Mouse (Mus musculus) kidney, postnatal 4 days (tissue): Measurements from ENCODE around the gene Aars.
"Not testable (repeated sequence)": the region's sequence is repeated elsewhere in the genome, so short reads cannot be mapped to it uniquely, and the experiment has no call there.

Source experiments
- DNase-seq, 2 experiments: peaks; one replicate each; pipeline ENCODE4 v3.0.0; 2021; ENCODE audit warnings: mixed read lengths in 2 of 2

The Aars gene

GRCm38 (mm10) chr8:111032916-111033315 lies at the start of gene Aars:
Gene Aars (plus strand): TSS chr8:111033144.
- DNase-seq, result no peak

DNA sequence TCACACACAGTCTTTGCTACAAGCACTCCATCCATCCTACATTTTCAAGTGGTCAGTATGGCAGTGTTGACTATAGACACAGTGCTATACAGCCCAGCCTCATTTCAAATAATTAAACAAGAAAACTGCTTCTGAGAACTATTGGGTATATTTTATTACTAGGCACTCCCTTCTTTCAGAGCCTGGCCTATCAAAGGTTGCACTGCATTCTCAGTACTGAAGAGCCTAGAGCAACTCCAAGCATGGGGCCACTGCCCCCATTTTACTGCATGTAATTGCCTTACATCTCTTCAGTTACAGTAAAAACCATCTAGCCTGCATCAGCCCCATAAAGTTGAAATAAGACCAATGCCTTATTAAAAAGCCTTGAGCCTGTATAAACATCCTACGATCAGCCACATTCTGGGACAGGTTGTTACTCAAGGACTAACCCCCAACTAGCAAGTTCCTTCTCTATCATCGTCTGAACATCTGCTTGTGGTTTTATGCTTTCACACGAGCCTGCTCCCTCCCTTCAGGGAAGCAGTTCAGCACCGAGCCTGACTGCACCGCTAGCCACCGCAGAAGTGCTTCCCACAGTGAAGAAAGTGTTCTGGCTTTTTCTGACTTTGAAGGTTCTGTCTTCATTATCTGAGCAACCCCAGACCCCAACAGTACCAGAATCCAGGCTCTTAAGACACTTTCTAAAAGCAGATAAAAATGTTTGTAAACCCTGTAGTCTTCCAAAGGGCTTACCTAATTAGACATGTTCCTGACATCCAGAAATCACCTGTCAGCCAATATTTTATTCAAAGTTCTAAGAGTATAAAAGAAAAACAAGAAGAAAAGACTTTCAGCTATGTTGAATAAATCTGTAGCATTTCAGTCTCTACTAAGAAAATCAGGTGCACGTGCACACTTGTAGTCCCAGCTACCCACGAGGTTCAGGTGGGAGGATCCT lies 44.9 kb upstream of the Aars start:
- no peak for DNase-seq

- no peak for DNase-seq
Observed at GRCm38 (mm10) chr8:110990017-110990416, 42.9 kb upstream of the Aars start.

- no peak for DNase-seq
Observed at GRCm38 (mm10) chr8:110996641-110997430, 36.1 kb upstream of the Aars start.

DNA sequence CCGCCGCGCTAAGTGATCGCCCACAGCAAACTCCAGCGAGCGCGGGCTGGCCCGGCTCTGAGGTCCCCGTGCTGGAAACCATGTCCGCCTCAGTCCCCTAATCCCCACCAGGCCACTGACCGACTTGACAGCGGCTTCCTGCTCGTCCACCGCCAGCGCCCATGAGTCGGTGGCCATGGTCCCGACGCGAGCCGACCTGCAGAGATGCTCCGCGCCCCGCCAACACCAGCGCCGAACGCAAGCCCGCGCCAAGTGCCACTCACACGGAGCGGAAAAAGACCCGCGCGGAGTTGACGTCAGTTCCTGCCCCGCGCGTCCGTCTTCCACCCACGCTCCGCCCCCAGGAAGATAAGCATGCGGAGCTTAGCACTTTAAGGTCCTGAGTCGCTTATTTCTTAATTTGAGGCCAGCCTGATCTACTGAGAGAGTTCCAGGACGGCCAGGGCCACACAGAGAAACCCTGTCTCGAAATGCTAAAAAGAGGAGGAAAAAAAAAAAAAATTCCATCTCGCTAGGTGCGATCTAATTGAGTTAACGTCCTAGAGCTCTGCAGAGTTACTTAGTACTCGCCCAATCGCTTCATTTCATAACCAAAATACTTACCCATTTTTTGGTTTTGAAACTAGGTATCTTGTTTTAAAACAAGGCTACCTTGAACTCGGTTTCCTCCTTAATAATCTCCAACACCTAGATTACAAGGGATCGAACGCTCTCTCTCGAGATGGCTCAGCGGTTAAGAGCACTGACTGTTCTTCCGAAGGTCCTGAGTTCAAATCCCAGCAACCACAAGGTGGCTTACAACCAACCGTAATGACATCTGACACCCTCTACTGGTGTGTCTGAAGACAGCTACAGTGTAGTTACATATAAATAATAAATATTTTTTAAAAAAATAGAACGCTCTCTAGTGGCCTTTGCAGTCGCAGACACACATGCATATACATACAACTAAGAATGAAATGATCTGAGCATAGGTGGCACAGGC lies 35.1 kb upstream of the Aars start, which contains the start of gene Ddx19a:
Gene Ddx19a (minus strand): TSS at position 254 of the 985 bp plus-strand sequence.
- DNase-seq, result peak; percentile 90 to 94

DNA sequence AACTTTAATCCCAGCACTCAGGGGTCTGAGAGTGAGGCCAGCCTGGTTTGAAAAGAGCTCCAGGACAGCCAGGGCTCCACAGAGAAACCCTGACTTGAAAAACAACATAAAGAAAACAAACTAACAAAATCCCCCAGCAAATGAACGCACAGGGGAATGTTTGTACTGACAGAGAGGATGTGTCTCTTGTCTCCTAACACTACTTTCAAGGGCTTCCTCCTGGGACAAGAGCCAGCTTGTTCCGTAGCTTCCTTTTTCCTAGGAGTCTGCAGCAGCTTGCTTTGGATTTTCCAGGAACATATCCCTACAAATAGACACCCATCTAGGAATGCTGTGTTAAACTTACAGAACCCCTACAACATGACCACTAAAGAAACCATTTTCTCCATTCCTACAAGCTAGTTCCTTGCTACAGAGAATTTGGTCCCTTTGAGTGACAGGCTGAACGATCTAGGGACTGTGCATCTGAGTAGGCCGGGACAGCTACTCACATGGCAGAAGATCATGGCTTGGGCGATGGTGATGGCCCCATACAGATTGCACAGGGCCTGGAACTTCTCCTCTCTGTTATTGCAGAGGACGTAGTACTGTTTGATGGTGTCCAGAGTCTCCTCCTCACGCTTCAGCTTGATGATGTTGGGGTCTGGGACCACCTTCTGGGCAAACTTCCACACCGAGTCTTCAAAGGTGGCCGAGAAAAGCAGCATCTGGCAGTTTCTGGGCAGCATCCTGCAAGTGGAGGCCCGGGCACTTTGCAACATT lies 22.5 kb upstream of the Aars start:
- not testable (repeated sequence) for DNase-seq

- DNase-seq, result not testable (repeated sequence)
Observed at GRCm38 (mm10) chr8:111026609-111027008, 6.3 kb upstream of the Aars start.

DNA sequence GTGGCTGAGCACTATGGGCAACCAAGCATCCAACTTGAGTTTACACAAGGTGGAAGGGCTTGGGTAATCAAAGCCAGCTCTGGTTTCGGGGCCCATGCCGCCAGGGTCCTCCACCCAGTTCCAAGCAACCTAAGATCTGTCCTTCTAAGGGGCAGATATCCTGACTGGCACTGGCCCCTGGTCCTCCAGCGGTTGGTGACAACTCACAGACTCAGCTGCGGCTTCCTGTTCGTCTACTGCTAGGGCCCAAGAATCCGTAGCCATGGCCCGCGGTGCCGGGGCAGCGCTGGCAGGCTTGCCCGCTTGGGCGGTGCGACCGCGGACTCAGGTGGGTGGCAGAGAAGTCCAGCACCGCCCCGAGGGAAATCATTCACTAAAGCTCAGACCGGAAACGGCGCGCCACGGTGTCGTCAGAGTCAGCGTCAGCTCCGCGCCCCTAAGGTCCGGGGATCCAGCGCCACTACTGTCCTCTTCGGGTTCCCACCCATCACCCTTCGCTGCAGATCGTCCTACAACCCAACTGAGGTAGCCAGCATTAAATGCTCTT lies 5.5 kb upstream of the Aars start:
- DNase-seq, result peak; percentile 91 to 94

GRCm38 (mm10) chr8:111029589-111029988 lies 3.4 kb upstream of the Aars start:
- DNase-seq, result no peak

DNA sequence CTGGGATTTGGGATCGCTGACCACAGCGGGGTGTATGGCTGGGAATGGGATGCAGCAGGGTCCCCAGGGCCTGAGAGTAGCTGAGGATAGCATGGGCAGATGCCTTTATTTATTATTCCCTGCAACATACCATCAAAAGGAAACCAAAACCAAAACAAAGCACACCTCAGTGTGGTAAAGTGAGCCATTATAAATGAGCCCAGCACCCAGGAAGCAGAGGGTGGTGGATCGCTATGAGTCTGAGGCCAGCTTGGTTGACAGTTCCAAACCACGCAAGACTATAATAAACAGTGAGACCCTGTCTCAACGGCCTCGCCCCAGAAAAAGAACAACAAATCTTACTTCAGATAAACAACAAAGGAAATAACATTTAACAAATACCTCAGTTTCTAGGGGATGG lies 2.9 kb upstream of the Aars start:
- no peak for DNase-seq

- no peak for DNase-seq
Observed at GRCm38 (mm10) chr8:111031572-111031971, 1.4 kb upstream of the Aars start, which contains the start of gene Ddx19b. Gene Ddx19b (minus strand): TSS chr8:111031751.

DNA sequence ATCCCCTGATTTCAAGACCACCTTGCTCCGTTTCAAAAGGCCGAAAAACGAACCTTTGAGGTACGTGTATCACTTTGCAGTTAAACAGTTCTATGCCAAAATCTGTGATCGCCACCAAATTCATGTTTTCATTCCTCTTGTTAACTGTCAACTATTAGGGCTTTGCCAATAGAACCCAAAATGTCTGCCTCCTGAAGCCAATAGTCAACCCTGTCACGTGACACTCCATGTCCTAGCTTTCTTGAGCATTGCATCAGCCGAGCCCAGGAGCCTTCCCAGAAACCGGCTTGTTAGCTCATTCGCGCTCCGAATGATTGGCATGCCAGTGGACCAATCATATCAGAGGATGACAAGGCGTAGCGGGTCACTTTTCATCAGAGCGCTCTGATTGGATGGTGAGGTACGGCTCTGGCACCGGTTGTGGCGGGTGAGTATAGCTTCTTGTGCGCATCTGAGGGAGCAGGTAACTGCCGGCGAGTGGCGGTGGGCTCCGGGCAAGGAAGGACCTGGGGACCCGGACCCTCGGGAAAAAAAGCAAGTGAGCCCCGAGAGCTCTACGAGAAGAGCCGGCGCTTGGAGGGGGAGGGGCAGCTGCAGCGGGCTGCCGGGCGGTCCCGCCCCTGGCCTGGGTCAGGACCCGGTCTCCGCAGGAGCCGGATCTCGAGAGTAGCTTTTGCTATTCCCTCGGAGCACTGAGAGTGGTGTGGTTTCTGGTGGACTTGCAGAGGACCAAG lies 705 bp downstream of the Aars start:
- DNase-seq, result peak; percentile 93 to 97

DNA sequence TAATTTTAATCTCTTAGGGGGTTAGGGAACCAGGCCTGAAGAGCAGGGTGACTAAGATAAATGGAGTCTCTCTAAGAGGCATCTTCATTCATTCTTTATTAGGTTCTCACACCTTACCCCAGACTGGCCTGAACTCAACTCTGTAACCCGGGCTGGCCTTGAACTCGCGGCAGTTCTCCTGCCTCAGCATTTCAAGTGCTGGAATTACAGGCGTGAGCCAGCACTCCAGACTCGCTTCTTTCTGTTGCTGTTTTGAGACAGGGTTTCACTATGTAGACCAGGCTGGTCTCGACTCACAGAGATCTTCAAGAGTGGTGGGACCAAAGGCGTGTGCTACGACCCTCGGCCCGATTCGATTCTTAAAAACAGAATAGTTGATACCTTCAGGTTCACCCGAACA lies 1.3 kb downstream of the Aars start:
- peak; percentile 41 to 57 for DNase-seq

- DNase-seq, result no peak
Observed at GRCm38 (mm10) chr8:111036591-111036990, 3.6 kb downstream of the Aars start.

- no peak for DNase-seq
Observed at GRCm38 (mm10) chr8:111042546-111042945, 9.6 kb downstream of the Aars start.

DNA sequence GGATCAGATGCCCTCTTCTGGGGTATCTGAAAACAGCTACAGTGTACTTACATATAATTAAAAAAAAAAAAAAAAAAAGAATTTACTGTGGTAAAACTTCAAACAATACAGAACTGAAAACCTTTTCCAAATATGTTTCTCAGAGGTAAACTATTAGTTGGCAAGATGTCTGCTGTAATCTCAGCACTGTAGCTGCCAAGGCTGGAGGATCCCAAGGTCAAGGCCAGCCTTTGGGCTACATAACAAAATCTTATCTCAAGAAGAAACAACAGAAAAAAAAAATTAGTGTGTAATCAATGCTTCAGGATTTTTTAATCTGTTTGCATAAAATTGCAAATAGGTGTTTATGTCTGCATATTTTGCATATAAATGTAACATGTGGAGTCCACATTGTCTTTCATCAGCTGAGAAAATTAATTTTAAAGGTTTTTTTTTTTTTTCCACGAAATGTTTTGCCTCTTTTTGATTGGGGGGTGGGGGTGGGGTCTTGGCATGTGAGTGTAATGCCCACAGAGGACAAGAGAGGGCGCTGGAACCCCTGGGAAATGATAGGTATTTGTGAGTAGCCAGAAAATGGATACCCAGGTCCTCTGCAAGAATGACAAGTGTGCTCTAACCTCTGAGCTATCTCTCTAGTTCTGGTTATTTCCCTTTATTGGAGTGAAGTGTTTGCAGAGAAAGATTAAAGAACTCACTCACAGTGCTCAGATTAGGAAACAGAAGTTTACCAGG lies 11.2 kb downstream of the Aars start:
- DNase-seq, result peak; percentile 25 to 40

- DNase-seq, result no peak
Observed at GRCm38 (mm10) chr8:111048694-111049093, 15.8 kb downstream of the Aars start.

DNA sequence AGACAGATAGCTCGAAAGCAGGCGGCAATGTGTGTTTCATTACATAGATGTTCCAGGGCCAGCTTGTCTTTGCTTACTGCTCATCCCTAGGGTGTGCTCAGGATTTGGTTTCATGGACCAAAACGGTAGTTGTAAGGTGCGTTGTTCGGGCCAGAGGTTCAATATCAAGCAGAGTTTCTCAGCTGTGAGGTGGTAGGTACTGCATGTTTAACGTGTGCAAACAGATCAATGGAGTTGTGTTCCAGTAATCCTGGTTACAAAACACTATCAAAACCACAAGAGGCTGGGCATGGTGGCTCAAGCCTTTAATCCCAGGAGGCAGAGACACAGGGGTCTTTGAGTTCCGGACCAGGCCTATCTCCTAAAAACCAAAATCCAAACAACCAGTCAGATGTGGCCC lies 16.2 kb downstream of the Aars start:
- no peak for DNase-seq

DNA sequence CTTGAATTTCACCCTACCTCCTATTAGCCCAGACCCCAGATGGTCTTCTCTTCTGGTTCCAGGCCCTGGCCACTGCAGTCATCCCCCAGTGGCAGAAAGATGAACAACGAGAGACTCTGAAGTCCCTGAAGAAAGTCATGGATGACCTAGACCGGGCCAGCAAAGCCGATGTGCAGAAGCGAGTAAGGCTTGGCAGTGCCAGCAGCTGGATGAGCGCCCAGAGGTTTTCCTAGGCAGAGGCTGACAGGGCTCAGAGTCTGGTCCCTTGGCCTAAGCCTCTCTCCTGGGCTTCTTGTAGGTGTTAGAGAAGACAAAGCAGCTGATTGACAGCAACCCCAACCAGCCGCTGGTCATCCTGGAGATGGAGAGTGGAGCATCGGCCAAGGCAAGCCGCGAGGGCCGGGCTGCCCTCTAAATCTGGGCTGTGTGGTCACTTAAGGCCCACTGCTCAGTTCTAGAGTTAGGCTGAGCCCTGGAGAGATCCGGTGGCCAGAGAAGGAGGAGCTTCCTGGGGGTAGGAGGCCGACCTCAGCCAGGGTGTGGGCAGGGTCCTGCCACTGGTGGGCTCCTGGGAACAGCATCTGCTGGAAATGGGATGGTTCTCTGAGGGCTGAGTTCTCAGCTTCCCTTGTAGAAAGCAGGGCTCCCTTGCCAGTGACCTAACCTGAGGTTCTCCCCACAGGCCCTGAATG lies 21.0 kb downstream of the Aars start:
- DNase-seq, result no peak
